ENCODE assay signal across 12 mouse cellular contexts in genomic region chr1:104917307-104917836, GRCm38 (mm10).
"Had no signal": no experiment of that assay in that cellular context is flagged by ENCODE, and none has a peak within 500 bp of the region (broad histone marks: within the 10 kb centered on the region; RNA-seq: fewer than 3 reads in every experiment).

No protein-coding gene starts in this region.

- H3K27ac ChIP-seq: layer of hippocampus, adult 2 months; limb, embryonic 13.5 days; liver, embryonic 14.5 days; neural tube, embryonic 13.5 days had no signal

- H3K36me3 ChIP-seq: limb, embryonic 13.5 days; neural tube, embryonic 13.5 days had no signal

- H3K9me3 ChIP-seq: limb, embryonic 13.5 days; neural tube, embryonic 13.5 days had no signal

- H3K4me3 ChIP-seq: layer of hippocampus, adult 2 months; limb, embryonic 13.5 days; neural tube, embryonic 13.5 days had no signal

- H3K9ac ChIP-seq: limb, embryonic 13.5 days; liver, embryonic 14.5 days; neural tube, embryonic 13.5 days had no signal

- H3K4me2 ChIP-seq: limb, embryonic 13.5 days; neural tube, embryonic 13.5 days had no signal

- H3K27me3 ChIP-seq: limb, embryonic 13.5 days; neural tube, embryonic 13.5 days had no signal

- DNase-seq: kidney, adult 18-20 months; kidney, postnatal 10 days; kidney, postnatal 4 days; left cerebral cortex, postnatal 4 days; lung, adult 18-20 months; right cerebral cortex, adult 18-20 months; right cerebral cortex, postnatal 25 days; thymus, postnatal 36 days had no signal
